Mouse (Mus musculus): ENCODE data around the gene Eps8l2.

DNA sequence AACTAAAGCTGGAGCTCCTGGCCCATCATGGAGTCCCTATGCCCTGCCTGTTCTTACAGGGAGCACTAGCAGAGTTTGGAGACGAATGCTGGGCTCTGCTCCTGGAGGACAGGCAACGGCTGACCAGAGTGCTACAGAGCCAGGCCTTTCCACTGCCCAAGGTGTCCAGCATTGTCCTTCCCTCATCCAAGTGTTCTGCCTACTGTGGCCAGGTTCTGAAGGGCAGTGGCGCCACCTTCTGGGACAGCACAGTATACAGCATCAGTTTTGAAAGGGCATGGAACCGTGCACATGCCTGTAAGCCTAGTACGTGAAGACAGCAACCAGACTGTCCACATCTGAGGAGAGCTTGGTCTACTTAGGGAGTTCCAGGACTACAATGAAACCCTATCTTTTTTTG lies 64.6 kb downstream of the Eps8l2 start:
- TF ChIP-seq CTCF (IDR thresholded peaks at IDR 0.05; ENCODE audit: low read depth, low read length) (peak; percentile 79), POLR2AphosphoS5 (IDR thresholded peaks at IDR 0.05; ENCODE audit: insufficient replicate concordance, low read depth, low read length) (no peak), TAL1 (conservative IDR thresholded peaks at IDR 0.05; ENCODE audit: low read depth, low read length) (no peak)
